Mouse (Mus musculus) heart, adult 2 months (tissue): ENCODE data around the gene Hist1h2af. TPM values are rescaled to one million over a fixed set of nuclear protein-coding genes. Genes with fewer than 3 reads are reported as not detected.
A peak's percentile ranks its signal among the peaks of the same experiment; 100 is the strongest.

Experiments
- DNase-seq, 2 experiments: peaks; one replicate each; pipeline ENCODE4 v3.0.0; 2021
- H3K27ac ChIP-seq: fragments of 200-600 bp; 2 replicates; pipeline ENCODE4 v1.8.1; 2022
- H3K27me3 ChIP-seq: fragments of 200-500 bp; 2 replicates; pipeline ENCODE4 v1.6.1; 2012; ENCODE audit warnings: mild to moderate bottlenecking, low read length, inconsistent platforms, mixed read lengths; ENCODE audit not compliant: control insufficient read depth, insufficient read depth
- H3K36me3 ChIP-seq: fragments of 200-500 bp; 2 replicates; pipeline ENCODE4 v1.6.1; 2012; ENCODE audit warnings: low read length, inconsistent platforms; ENCODE audit not compliant: control insufficient read depth, insufficient read depth
- H3K4me1 ChIP-seq: fragments of 200-500 bp; 2 replicates; pipeline ENCODE4 v1.6.1; 2011; ENCODE audit warnings: low read length; ENCODE audit not compliant: control insufficient read depth, insufficient read depth
- H3K4me3 ChIP-seq: fragments of 200-600 bp; 2 replicates; pipeline ENCODE4 v1.8.1; 2022
- H3K79me2 ChIP-seq: fragments of 200-500 bp; replicated peaks from 2 replicates; pipeline ENCODE4 v1.6.1; 2012; ENCODE audit warnings: mild to moderate bottlenecking, inconsistent platforms, low read length, moderate library complexity, mixed read lengths; ENCODE audit not compliant: control insufficient read depth, insufficient read depth
- H3K9ac ChIP-seq: fragments of 200-500 bp; 2 replicates; pipeline ENCODE4 v1.6.1; 2012; ENCODE audit warnings: low read depth, mild to moderate bottlenecking, control low read depth, inconsistent platforms, low read length, mixed read lengths
- CTCF ChIP-seq: fragments of 200-600 bp; IDR thresholded peaks from 2 replicates; pipeline ENCODE4 v1.8.1; 2022; ENCODE audit warnings: antibody characterized with exemption, mild to moderate bottlenecking, moderate library complexity
- EP300 ChIP-seq: fragments of 200-500 bp; IDR thresholded peaks from 2 replicates; pipeline ENCODE4 v1.6.1; 2011; ENCODE audit warnings: low read depth, low read length, control low read depth; ENCODE audit not compliant: insufficient read depth
- POLR2A ChIP-seq: fragments of 200-500 bp; IDR thresholded peaks from 2 replicates; pipeline ENCODE4 v1.6.1; 2011; ENCODE audit warnings: mild to moderate bottlenecking, low read depth, low read length, control low read depth; ENCODE audit not compliant: insufficient read depth
- WGBS: fragments of 180-500 bp; shearing (Covaris S2); methylation state at CpG from one replicate; pipeline ENCODE4 v1.1.7; 2018; 5-methylcytosine and 5-hydroxymethylcytosine counted together
- intact Hi-C: fragments of 180-260 bp; cut with DNase I; formaldehyde crosslinking; loops from one replicate; pipeline ENCODE4 v1.15.1; 2025
- polyA plus RNA-seq: library from polyadenylated mRNA; depleted of rRNA; stranded (reverse); fragments of >200 nt; gene quantifications from 2 replicates; pipeline ENCODE4 v1.2.3, GENCODE M21; 2012
- total RNA-seq, 2 experiments: library from RNA; stranded (reverse); gene quantifications; 2 replicates each; pipeline ENCODE4 v1.2.3; 2021

The Hist1h2af gene
- total and polyA plus RNA-seq, 3 experiments: 2.0 to 9.8 (median 4.4) TPM

DNA sequence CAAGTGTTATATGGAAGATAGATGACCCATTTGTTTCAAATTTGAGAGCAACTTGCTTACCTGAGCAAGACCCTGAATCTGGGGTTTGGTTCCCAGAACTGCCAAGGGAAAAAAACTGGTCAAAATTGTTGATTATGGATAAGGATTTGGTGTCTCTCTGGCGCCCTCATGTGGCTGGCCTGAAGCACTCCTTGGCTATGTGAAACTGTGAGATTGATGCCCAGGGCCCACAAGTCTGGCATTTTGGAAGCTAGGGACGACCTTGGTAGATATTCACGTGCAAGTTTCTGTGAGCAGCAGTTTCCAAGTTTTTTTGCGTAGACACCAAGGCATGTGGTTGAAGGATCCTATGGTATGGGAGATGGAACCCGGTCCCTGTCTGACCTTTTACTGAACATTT lies 9.1 kb upstream of the Hist1h2af start:
- H3K27ac ChIP-seq: no peak overlapping the region
- no peaks in the 10 kb centered on the region for H3K79me2 ChIP-seq
- no peaks in the 10 kb centered on the region; the same call in 1 of the 2 replicates for H3K4me1 ChIP-seq
- no peaks in the 10 kb centered on the region for H3K27me3 ChIP-seq
- WGBS: 12% methylated on average over 5 of the region's 5 CpGs
- peak; percentile 68 to 81 for DNase-seq
- no peak overlapping the region for H3K9ac ChIP-seq
- 0 out of 2 replicates have a peak, but pooled peaks have one; percentile 43 for TF ChIP-seq EP300
- no peak for TF ChIP-seq POLR2A
- peak; percentile 97 for TF ChIP-seq CTCF
- intact Hi-C loops: loop anchor here (5.0 kb wide), 1 partner anchor 1497 kb away; no protein-coding TSS in a partner anchor
- H3K36me3 ChIP-seq: no peaks in the 10 kb centered on the region; the same call in 1 of the 2 replicates
- no peak overlapping the region for H3K4me3 ChIP-seq

DNA sequence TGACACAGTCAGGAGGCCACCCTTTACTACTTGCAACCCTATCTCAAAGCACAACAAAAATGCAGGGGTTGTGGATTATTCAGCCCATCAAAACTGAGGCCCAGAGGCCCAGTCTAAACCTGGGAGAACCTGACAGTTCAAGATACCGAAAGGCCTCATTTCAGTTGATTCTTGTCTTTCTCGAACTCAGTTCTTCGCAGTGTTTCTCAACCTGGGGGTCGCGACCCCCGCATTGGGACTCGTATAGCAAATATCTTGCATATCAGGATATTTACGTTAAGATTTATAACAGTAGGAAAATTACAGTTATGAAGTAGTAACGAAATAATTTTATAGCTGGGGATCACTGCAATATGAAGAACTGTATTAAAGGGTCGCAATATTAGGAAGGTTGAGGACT lies 7.8 kb upstream of the Hist1h2af start:
- Histone ChIP-seq H3K4me1 (no peaks in the 10 kb centered on the region; the same call in none of the 2 replicates), H3K9ac (no peak overlapping the region), H3K27ac (no peak overlapping the region), H3K4me3 (peak overlapping the region; percentile 26; the same call in 1 of the 2 replicates), H3K27me3 (no peaks in the 10 kb centered on the region), H3K79me2 (no peaks in the 10 kb centered on the region), H3K36me3 (no peaks in the 10 kb centered on the region; the same call in 1 of the 2 replicates)
- no peak for TF ChIP-seq POLR2A
- no peak for TF ChIP-seq EP300
- no peak for TF ChIP-seq CTCF
- intact Hi-C loops: loop anchor here (5.0 kb wide), 1 partner anchor 1499 kb away; no protein-coding TSS in a partner anchor
- WGBS: 8% methylated on average over 10 of the region's 10 CpGs
- no peak for DNase-seq

- peak; percentile 95 for TF ChIP-seq EP300
- TF ChIP-seq POLR2A: no peak
- peak; percentile 86 to 91 for DNase-seq
- Histone ChIP-seq H3K9ac (peak overlapping the region; percentile 66), H3K4me3 (peak overlapping the region; percentile 47), H3K27ac (no peak overlapping the region), H3K79me2 (no peaks in the 10 kb centered on the region), H3K4me1 (no peaks in the 10 kb centered on the region; the same call in none of the 2 replicates), H3K27me3 (no peaks in the 10 kb centered on the region), H3K36me3 (no peaks in the 10 kb centered on the region; the same call in 1 of the 2 replicates)
- WGBS: 1% methylated on average over 17 of the region's 17 CpGs
- intact Hi-C loops: loop anchor here (5.0 kb wide), 1 partner anchor 1499 kb away; no protein-coding TSS in a partner anchor
Measured at GRCm38 (mm10) chr13:23526312-23526711, 7.4 kb upstream of the Hist1h2af start.

GRCm38 (mm10) chr13:23529005-23529404 lies 4.7 kb upstream of the Hist1h2af start:
- H3K27ac ChIP-seq: peak overlapping the region; percentile 97

DNA sequence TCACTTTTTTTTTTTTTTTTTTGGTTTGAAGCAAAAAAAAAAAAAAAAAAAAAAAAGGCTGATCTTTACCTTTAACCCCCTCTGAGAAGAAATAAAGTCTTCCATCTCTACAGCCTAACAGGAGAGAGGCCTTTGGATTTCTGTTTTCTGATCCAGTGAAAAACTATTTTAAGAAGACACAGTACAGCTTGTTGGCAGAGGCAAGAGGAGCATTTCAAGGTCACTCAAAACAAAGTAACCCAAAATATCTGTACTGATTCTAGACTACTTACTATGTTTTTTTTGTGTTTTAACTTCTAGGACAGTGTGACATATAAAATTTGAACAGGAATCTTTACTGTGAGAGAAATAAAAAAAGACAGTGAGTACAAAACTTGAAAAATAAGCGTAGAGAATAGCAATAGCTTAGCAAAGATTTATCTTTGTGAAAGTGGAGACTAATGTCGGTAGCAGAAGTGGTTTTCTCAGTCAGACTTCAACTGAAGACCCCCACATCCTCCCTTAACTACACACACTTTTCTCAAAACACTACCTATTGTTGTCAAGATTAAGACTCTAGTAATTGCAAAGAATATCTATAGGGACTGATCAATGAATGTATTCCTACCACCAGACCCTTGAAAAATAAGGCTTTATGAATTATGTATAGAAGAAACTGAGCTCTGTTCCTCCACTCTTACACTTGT lies 4.1 kb upstream of the Hist1h2af start:
- WGBS: 24% methylated on average over 2 of the region's 2 CpGs
- peaks cover 4% of the 10 kb centered on the region for H3K4me1 ChIP-seq
- peak overlapping the region; percentile 97 for H3K27ac ChIP-seq
- TF ChIP-seq EP300: no peak
- TF ChIP-seq POLR2A: no peak
- TF ChIP-seq CTCF: no peak
- intact Hi-C loops: loop anchor here (1.0 to 5.0 kb wide), 6 partner anchors 10 to 1502 kb away; partner anchors contain the start of genes Hist1h1e, Hist1h2be and Hist1h3f
- H3K9ac ChIP-seq: no peak overlapping the region
- H3K27me3 ChIP-seq: no peaks in the 10 kb centered on the region
- peak overlapping the region; percentile 86 for H3K4me3 ChIP-seq
- peaks cover 13% of the 10 kb centered on the region for H3K36me3 ChIP-seq
- H3K79me2 ChIP-seq: no peaks in the 10 kb centered on the region
- DNase-seq: no peak

More at GRCm38 (mm10) chr13:23529005-23529404, 4.7 kb upstream of the Hist1h2af start:
- peaks cover 4% of the 10 kb centered on the region for H3K4me1 ChIP-seq
- no peak for TF ChIP-seq EP300
- no peak for TF ChIP-seq POLR2A
- TF ChIP-seq CTCF: no peak
- DNase-seq: no peak
- 77% methylated on average over 5 of the region's 5 CpGs for WGBS
- intact Hi-C loops: loop anchor here (5.0 kb wide), 1 partner anchor 1502 kb away; no protein-coding TSS in a partner anchor
- peaks cover 10% of the 10 kb centered on the region for H3K36me3 ChIP-seq
- H3K27me3 ChIP-seq: no peaks in the 10 kb centered on the region
- no peak overlapping the region for H3K4me3 ChIP-seq
- H3K79me2 ChIP-seq: no peaks in the 10 kb centered on the region
- no peak overlapping the region for H3K9ac ChIP-seq
